Mouse (Mus musculus): ENCODE data around the gene Mettl17. TPM values are rescaled to one million over a fixed set of nuclear protein-coding genes. Genes with fewer than 3 reads are reported as not detected.

Mettl17 gene
- total RNA-seq, 2 experiments from 2014 or later, result 31.6 to 40.5 TPM

GRCm38 (mm10) chr14:51883527-51884030 lies 1.1 kb upstream of the Mettl17 start:
- Histone ChIP-seq H3K4me3 (peak overlapping the region; percentile 69), H3K27ac (0 out of 2 replicates have a peak overlapping the region, but pooled peaks have one; percentile 59)
- TF ChIP-seq CTCF (conservative IDR thresholded peaks at IDR 0.05), result peak; percentile 81
- DNase-seq (ENCODE audit: low spot score in 2 of 2), result peak; percentile 52 to 55

GRCm38 (mm10) chr14:51884031-51884544 lies 554 bp upstream of the Mettl17 start:
- no peak for TF ChIP-seq CTCF (conservative IDR thresholded peaks at IDR 0.05)
- Histone ChIP-seq H3K4me3 (peak overlapping the region; percentile 69), H3K27ac (peak overlapping the region; percentile 59; the same call in 1 of the 2 replicates)
- DNase-seq (ENCODE audit: low spot score in 2 of 2), result no peak

- DNase-seq (ENCODE audit: low spot score in 2 of 2), result no peak
- Histone ChIP-seq H3K27ac (no peak overlapping the region), H3K4me3 (peak overlapping the region; percentile 69)
- no peak for TF ChIP-seq CTCF (conservative IDR thresholded peaks at IDR 0.05)
Observed at GRCm38 (mm10) chr14:51886051-51886450, 1.4 kb downstream of the Mettl17 start.

GRCm38 (mm10) chr14:51889833-51890232 lies 5.2 kb downstream of the Mettl17 start:
- Histone ChIP-seq H3K27ac (no peak overlapping the region), H3K4me3 (no peak overlapping the region)
- no peak for DNase-seq (ENCODE audit: low spot score in 2 of 2)
- no peak for TF ChIP-seq CTCF (conservative IDR thresholded peaks at IDR 0.05)

- H3K4me3 ChIP-seq, result no peak within 1 kb of the TSS
- no peak for TF ChIP-seq CTCF (conservative IDR thresholded peaks at IDR 0.05)
- no peak within 1 kb of the TSS for H3K27ac ChIP-seq
- no peak for DNase-seq (ENCODE audit: low spot score in 2 of 2)
Observed at GRCm38 (mm10) chr14:51892191-51892939, 7.7 kb downstream of the Mettl17 start, which contains the start of gene Slc39a2. Gene Slc39a2, plus strand, starts transcription at chr14:51892889.

- Histone ChIP-seq H3K4me3 (no peak overlapping the region), H3K27ac (no peak overlapping the region)
- DNase-seq (ENCODE audit: low spot score in 2 of 2), result no peak
- no peak for TF ChIP-seq CTCF (conservative IDR thresholded peaks at IDR 0.05)
Observed at GRCm38 (mm10) chr14:51893094-51893794, 8.6 kb downstream of the Mettl17 start.

GRCm38 (mm10) chr14:51893809-51894208 lies 9.2 kb downstream of the Mettl17 start:
- Histone ChIP-seq H3K4me3 (no peak overlapping the region), H3K27ac (no peak overlapping the region)
- no peak for DNase-seq (ENCODE audit: low spot score in 2 of 2)
- TF ChIP-seq CTCF (conservative IDR thresholded peaks at IDR 0.05), result no peak

GRCm38 (mm10) chr14:51895071-51895470 lies 10.4 kb downstream of the Mettl17 start:
- no peak overlapping the region for H3K27ac ChIP-seq
- no peak for TF ChIP-seq CTCF (conservative IDR thresholded peaks at IDR 0.05)
- DNase-seq (ENCODE audit: low spot score in 2 of 2), result no peak
- H3K4me3 ChIP-seq, result no peak overlapping the region

GRCm38 (mm10) chr14:51896019-51896418 lies 11.4 kb downstream of the Mettl17 start:
- Histone ChIP-seq H3K4me3 (no peak overlapping the region), H3K27ac (no peak overlapping the region)
- no peak for TF ChIP-seq CTCF (conservative IDR thresholded peaks at IDR 0.05)
- no peak for DNase-seq (ENCODE audit: low spot score in 2 of 2)

- Histone ChIP-seq H3K27ac (no peak overlapping the region), H3K4me3 (no peak overlapping the region)
- TF ChIP-seq CTCF (conservative IDR thresholded peaks at IDR 0.05), result no peak
- DNase-seq (ENCODE audit: low spot score in 2 of 2), result no peak
Observed at GRCm38 (mm10) chr14:51896539-51897170, 12.0 kb downstream of the Mettl17 start.

GRCm38 (mm10) chr14:51899351-51899750 lies 14.7 kb downstream of the Mettl17 start:
- no peak for DNase-seq (ENCODE audit: low spot score in 2 of 2)
- no peak for TF ChIP-seq CTCF (conservative IDR thresholded peaks at IDR 0.05)

GRCm38 (mm10) chr14:51902806-51903710 lies 18.4 kb downstream of the Mettl17 start:
- peak; percentile 98 for TF ChIP-seq CTCF (conservative IDR thresholded peaks at IDR 0.05)
- H3K4me3 ChIP-seq, result no peak overlapping the region
- no peak overlapping the region for H3K27ac ChIP-seq
- DNase-seq (ENCODE audit: low spot score in 2 of 2), result peak; percentile 61 to 86

More at GRCm38 (mm10) chr14:51899351-51899750, 14.7 kb downstream of the Mettl17 start:
- no peak overlapping the region for H3K4me3 ChIP-seq
- H3K27ac ChIP-seq, result no peak overlapping the region
